Mouse (Mus musculus): ENCODE data around the gene Chaf1a. TPM values are rescaled to one million over a fixed set of nuclear protein-coding genes. Genes with fewer than 3 reads are reported as not detected.
"Not testable (repeated sequence)": the region's sequence is repeated elsewhere in the genome, so short reads cannot be mapped to it uniquely, and the experiment has no call there.

The Chaf1a gene
- polyA plus RNA-seq, 1 experiment from 2014 or later = 16.6 TPM

GRCm38 (mm10) chr17:56040857-56041163 lies 571 bp downstream of the Chaf1a start:
- peak overlapping the region; percentile 95 for H3K4me3 ChIP-seq (replicated peaks)
- H3K9me3 ChIP-seq (replicated peaks) = no peaks in the 10 kb centered on the region
- H3K9ac ChIP-seq = peak overlapping the region; percentile 94
- peak overlapping the region; percentile 92 for H3K27ac ChIP-seq (replicated peaks)
- peak overlapping the region; percentile 88 for H3K4me2 ChIP-seq
- peaks cover 47% of the 10 kb centered on the region for H3K4me1 ChIP-seq (replicated peaks)
- WGBS (ENCODE audit: insufficient replicate concordance) = under 1% methylated on average over 12 of the region's 12 CpGs
- no peaks in the 10 kb centered on the region for H3K27me3 ChIP-seq
- ATAC-seq (ENCODE audit: insufficient read depth) = no peak
- H3K36me3 ChIP-seq (replicated peaks) = peaks cover 37% of the 10 kb centered on the region

DNA sequence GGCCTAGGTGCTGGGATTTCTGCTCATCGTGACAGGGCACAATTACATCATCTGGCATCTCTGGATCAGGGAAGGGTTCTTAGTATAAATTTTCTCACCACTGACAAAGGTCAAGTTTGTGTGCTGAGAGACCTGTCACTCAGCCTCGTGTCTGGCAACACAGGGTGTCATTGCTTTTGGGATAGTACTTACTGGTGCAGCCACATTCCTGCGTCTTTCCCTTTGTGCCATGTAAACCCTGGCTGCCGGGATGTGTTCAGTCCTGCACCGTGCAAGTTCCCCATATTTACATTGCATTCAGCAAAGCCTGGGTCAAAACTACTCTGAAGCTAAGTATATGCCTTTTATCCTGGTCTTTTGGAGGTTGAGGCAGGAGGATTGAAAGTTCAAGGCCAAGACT lies 11.1 kb downstream of the Chaf1a start:
- Histone ChIP-seq H3K36me3 (replicated peaks) (peaks cover 94% of the 10 kb centered on the region), H3K4me2 (no peak overlapping the region), H3K9ac (no peak overlapping the region), H3K9me3 (replicated peaks) (no peaks in the 10 kb centered on the region), H3K4me3 (replicated peaks) (no peak overlapping the region), H3K27ac (replicated peaks) (no peak overlapping the region), H3K27me3 (no peaks in the 10 kb centered on the region), H3K4me1 (replicated peaks) (peaks cover 18% of the 10 kb centered on the region)
- 82% methylated on average over 5 of the region's 5 CpGs for WGBS (ENCODE audit: insufficient replicate concordance)
- ATAC-seq (ENCODE audit: insufficient read depth) = no peak

GRCm38 (mm10) chr17:56054938-56055337 lies 14.7 kb downstream of the Chaf1a start:
- H3K4me3 ChIP-seq (replicated peaks) = no peak overlapping the region

GRCm38 (mm10) chr17:56055945-56056678 lies 15.9 kb downstream of the Chaf1a start:
- Histone ChIP-seq H3K27ac (replicated peaks) (no peak overlapping the region), H3K36me3 (replicated peaks) (peaks cover 95% of the 10 kb centered on the region), H3K4me2 (no peak overlapping the region), H3K27me3 (no peaks in the 10 kb centered on the region), H3K9ac (no peak overlapping the region), H3K4me3 (replicated peaks) (no peak overlapping the region), H3K4me1 (replicated peaks) (peaks cover 18% of the 10 kb centered on the region), H3K9me3 (replicated peaks) (no peaks in the 10 kb centered on the region)
- 55% methylated on average over 4 of the region's 4 CpGs for WGBS (ENCODE audit: insufficient replicate concordance)
- 0 out of 2 replicates have a peak, but pooled peaks have one; percentile 33 for ATAC-seq (ENCODE audit: insufficient read depth)

More at GRCm38 (mm10) chr17:56054938-56055337, 14.7 kb downstream of the Chaf1a start:
- ATAC-seq (ENCODE audit: insufficient read depth) = no peak
- Histone ChIP-seq H3K36me3 (replicated peaks) (peaks cover 94% of the 10 kb centered on the region), H3K27ac (replicated peaks) (no peak overlapping the region), H3K9me3 (replicated peaks) (no peaks in the 10 kb centered on the region), H3K4me1 (replicated peaks) (peaks cover 18% of the 10 kb centered on the region), H3K4me2 (no peak overlapping the region), H3K27me3 (no peaks in the 10 kb centered on the region), H3K9ac (no peak overlapping the region)

- Histone ChIP-seq H3K9me3 (replicated peaks) (no peaks in the 10 kb centered on the region), H3K36me3 (replicated peaks) (peaks cover 95% of the 10 kb centered on the region), H3K27me3 (no peaks in the 10 kb centered on the region), H3K4me1 (replicated peaks) (peaks cover 18% of the 10 kb centered on the region), H3K9ac (no peak overlapping the region), H3K4me2 (no peak overlapping the region), H3K4me3 (replicated peaks) (no peak overlapping the region), H3K27ac (replicated peaks) (no peak overlapping the region)
- no peak for ATAC-seq (ENCODE audit: insufficient read depth)
- 91% methylated on average over 11 of the region's 11 CpGs for WGBS (ENCODE audit: insufficient replicate concordance)
These were observed 17.3 kb downstream of the Chaf1a start for GRCm38 (mm10) chr17:56057381-56058120.

GRCm38 (mm10) chr17:56062081-56062480 lies 21.8 kb downstream of the Chaf1a start:
- Histone ChIP-seq H3K27me3 (no peaks in the 10 kb centered on the region), H3K27ac (replicated peaks) (no peak overlapping the region), H3K36me3 (replicated peaks) (peaks cover 100% of the 10 kb centered on the region), H3K4me3 (replicated peaks) (no peak overlapping the region), H3K4me2 (no peak overlapping the region), H3K9me3 (replicated peaks) (no peaks in the 10 kb centered on the region), H3K4me1 (replicated peaks) (peaks cover 6% of the 10 kb centered on the region; the same call in 1 of the 2 replicates), H3K9ac (no peak overlapping the region)
- ATAC-seq (ENCODE audit: insufficient read depth) = no peak
- 90% methylated on average over 7 of the region's 7 CpGs for WGBS (ENCODE audit: insufficient replicate concordance)

- H3K4me1 ChIP-seq (replicated peaks); ATAC-seq (ENCODE audit: insufficient read depth); H3K27me3 ChIP-seq; H3K4me2 ChIP-seq; H3K9ac ChIP-seq; H3K4me3 ChIP-seq (replicated peaks); H3K27ac ChIP-seq (replicated peaks); H3K9me3 ChIP-seq (replicated peaks): not testable (repeated sequence)
- peaks cover 100% of the 10 kb centered on the region for H3K36me3 ChIP-seq (replicated peaks)
- 77% methylated on average over 6 of the region's 6 CpGs for WGBS (ENCODE audit: insufficient replicate concordance)
These were observed 25.5 kb downstream of the Chaf1a start for GRCm38 (mm10) chr17:56065715-56066114.

- Histone ChIP-seq H3K9ac (no peak overlapping the region), H3K4me2 (no peak overlapping the region), H3K4me3 (replicated peaks) (no peak overlapping the region), H3K27me3 (no peaks in the 10 kb centered on the region), H3K4me1 (replicated peaks) (peaks cover 6% of the 10 kb centered on the region; the same call in 1 of the 2 replicates), H3K36me3 (replicated peaks) (peaks cover 100% of the 10 kb centered on the region), H3K27ac (replicated peaks) (no peak overlapping the region), H3K9me3 (replicated peaks) (no peaks in the 10 kb centered on the region)
- no peak for ATAC-seq (ENCODE audit: insufficient read depth)
These were observed 26.2 kb downstream of the Chaf1a start for GRCm38 (mm10) chr17:56066451-56066850.

DNA sequence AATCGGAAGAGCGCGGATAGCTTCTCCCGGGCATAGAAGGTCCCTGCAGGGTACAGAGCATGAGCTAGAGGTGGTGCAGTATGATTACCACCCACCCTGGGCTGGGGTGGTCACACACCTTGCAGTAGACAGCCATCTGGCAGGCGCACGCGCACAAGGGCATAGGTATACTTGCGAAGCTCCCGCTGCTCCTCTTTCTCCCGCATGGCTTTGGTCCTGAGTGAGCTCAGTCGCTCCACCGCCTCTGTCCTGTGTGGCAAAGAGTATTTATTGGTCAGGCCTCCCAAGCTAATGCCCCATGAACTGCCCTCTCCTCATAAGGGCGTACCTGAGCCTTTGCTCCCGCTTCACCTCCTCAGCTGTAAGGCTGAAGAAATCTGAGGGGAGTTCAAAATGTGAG lies 28.8 kb downstream of the Chaf1a start:
- no peak for ATAC-seq (ENCODE audit: insufficient read depth)
- Histone ChIP-seq H3K9me3 (replicated peaks) (no peaks in the 10 kb centered on the region), H3K27ac (replicated peaks) (no peak overlapping the region), H3K4me3 (replicated peaks) (no peak overlapping the region), H3K27me3 (no peaks in the 10 kb centered on the region), H3K36me3 (replicated peaks) (peaks cover 86% of the 10 kb centered on the region), H3K4me1 (replicated peaks) (peaks cover 8% of the 10 kb centered on the region), H3K9ac (no peak overlapping the region), H3K4me2 (no peak overlapping the region)
- WGBS (ENCODE audit: insufficient replicate concordance) = 90% methylated on average over 14 of the region's 14 CpGs

DNA sequence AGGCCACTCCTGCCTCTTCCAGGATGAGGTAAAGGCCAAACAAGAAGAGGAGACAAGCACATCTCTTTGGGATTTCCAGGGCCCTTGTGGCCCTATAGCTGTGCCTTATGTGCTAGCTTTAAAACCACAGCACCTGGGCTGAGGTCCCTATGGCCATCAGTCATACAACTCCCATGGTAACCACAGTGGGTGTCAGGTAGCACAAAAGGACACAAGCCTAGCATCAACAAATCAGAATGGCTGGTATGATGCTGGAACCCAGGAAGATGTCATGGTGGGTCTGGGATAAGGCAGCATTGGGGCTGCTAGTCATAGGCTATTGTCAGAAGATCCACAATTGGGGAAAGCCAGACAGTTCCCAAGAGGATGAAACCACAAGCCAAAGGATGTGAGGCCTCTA lies 30.9 kb downstream of the Chaf1a start:
- no peak for ATAC-seq (ENCODE audit: insufficient read depth)
- H3K27me3 ChIP-seq = no peaks in the 10 kb centered on the region
- H3K9ac ChIP-seq = no peak overlapping the region
- H3K4me2 ChIP-seq = no peak overlapping the region
- H3K4me3 ChIP-seq (replicated peaks) = no peak overlapping the region
- H3K9me3 ChIP-seq (replicated peaks) = no peaks in the 10 kb centered on the region
- H3K27ac ChIP-seq (replicated peaks) = no peak overlapping the region
- H3K4me1 ChIP-seq (replicated peaks) = peaks cover 24% of the 10 kb centered on the region
- peaks cover 66% of the 10 kb centered on the region for H3K36me3 ChIP-seq (replicated peaks)

- peaks cover 54% of the 10 kb centered on the region for H3K36me3 ChIP-seq (replicated peaks)
- H3K4me1 ChIP-seq (replicated peaks) = peaks cover 24% of the 10 kb centered on the region
- no peaks in the 10 kb centered on the region for H3K9me3 ChIP-seq (replicated peaks)
- no peak for ATAC-seq (ENCODE audit: insufficient read depth)
- 83% methylated on average over 5 of the region's 5 CpGs for WGBS (ENCODE audit: insufficient replicate concordance)
- H3K27ac ChIP-seq (replicated peaks) = no peak overlapping the region
- H3K27me3 ChIP-seq = no peaks in the 10 kb centered on the region
- H3K4me2 ChIP-seq = no peak overlapping the region
- H3K9ac ChIP-seq = no peak overlapping the region
- H3K4me3 ChIP-seq (replicated peaks) = no peak overlapping the region
These were observed 32.0 kb downstream of the Chaf1a start for GRCm38 (mm10) chr17:56072243-56072642.

All from liver, embryonic 15.5 days (tissue).